Mouse (Mus musculus) embryo, embryonic 10 days (tissue): ENCODE data around the gene Hspa12a.

Source experiments
- DNase-seq: peaks from one replicate; pipeline ENCODE4 v3.0.0-alpha.2; 2015; ENCODE audit warnings: low spot score

Gene Hspa12a

GRCm38 (mm10) chr19:58942841-58943828, at the start of gene Hspa12a, which contains the start of gene Eno4:
Hspa12a (minus strand) TSS chr19:58943654.
Eno4 (plus strand) TSS chr19:58943425.
- peak; percentile 98 for DNase-seq

- peak; percentile 48 for DNase-seq
Observed at GRCm38 (mm10) chr19:58981571-58981970, 38.1 kb upstream of the Hspa12a start.

GRCm38 (mm10) chr19:58980056-58980440, 36.6 kb upstream of the Hspa12a start:
- no peak for DNase-seq

GRCm38 (mm10) chr19:58979436-58980055, 36.1 kb upstream of the Hspa12a start:
- DNase-seq: no peak

- peak; percentile 55 for DNase-seq
Observed at GRCm38 (mm10) chr19:58978401-58979171, 35.1 kb upstream of the Hspa12a start.

GRCm38 (mm10) chr19:58975216-58975863, 31.9 kb upstream of the Hspa12a start:
- no peak for DNase-seq

GRCm38 (mm10) chr19:58974126-58974525, 30.7 kb upstream of the Hspa12a start:
- no peak for DNase-seq

- peak; percentile 25 for DNase-seq
Observed at GRCm38 (mm10) chr19:58970826-58971225, 27.4 kb upstream of the Hspa12a start.

GRCm38 (mm10) chr19:58968731-58969506, 25.5 kb upstream of the Hspa12a start:
- DNase-seq: peak; percentile 77

GRCm38 (mm10) chr19:58963011-58963410, 19.6 kb upstream of the Hspa12a start:
- no peak for DNase-seq

- DNase-seq: no peak
Observed at GRCm38 (mm10) chr19:58954779-58955178, 11.3 kb upstream of the Hspa12a start.

- no peak for DNase-seq
Observed at GRCm38 (mm10) chr19:58952236-58952635, 8.8 kb upstream of the Hspa12a start.

GRCm38 (mm10) chr19:58951521-58951920, 8.1 kb upstream of the Hspa12a start:
- DNase-seq: no peak

GRCm38 (mm10) chr19:58945959-58946358, 2.5 kb upstream of the Hspa12a start:
- no peak for DNase-seq

- DNase-seq: peak; percentile 17
Observed at GRCm38 (mm10) chr19:58933062-58933461, 10.4 kb downstream of the Hspa12a start.

- peak; percentile 47 for DNase-seq
Observed at GRCm38 (mm10) chr19:58931081-58931800, 12.2 kb downstream of the Hspa12a start.

GRCm38 (mm10) chr19:58919148-58919547, 24.3 kb downstream of the Hspa12a start:
- no peak for DNase-seq

- DNase-seq: peak; percentile 24
Observed at GRCm38 (mm10) chr19:58918597-58918996, 24.9 kb downstream of the Hspa12a start.

- DNase-seq: no peak
Observed at GRCm38 (mm10) chr19:58913301-58913700, 30.2 kb downstream of the Hspa12a start.

GRCm38 (mm10) chr19:58911386-58911785, 32.1 kb downstream of the Hspa12a start:
- DNase-seq: peak; percentile 70
